Mouse (Mus musculus): Measurements from ENCODE around the gene Henmt1.

The Henmt1 gene

DNA sequence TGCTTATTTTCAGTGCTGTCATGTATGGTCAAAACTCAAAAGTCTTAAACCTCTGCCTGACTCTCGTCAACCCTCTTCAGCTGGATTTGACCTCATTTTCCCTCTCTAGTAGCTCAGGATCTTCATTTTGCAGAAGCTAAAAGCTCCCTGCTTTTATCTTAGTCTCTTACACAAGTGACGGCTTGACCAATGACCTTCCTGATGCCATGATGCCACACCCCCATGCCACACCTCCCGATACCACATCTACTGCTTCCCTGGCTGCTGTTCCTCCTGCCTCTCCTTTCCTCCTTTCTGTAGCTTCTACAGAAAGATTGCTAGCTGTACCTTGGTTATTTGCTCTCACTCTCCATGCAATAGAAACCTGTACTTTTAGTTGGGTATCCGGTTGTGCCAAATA is 58.1 kb downstream of the Henmt1 start:
- DNase-seq (ENCODE audit: low spot score), result no peak

DNA sequence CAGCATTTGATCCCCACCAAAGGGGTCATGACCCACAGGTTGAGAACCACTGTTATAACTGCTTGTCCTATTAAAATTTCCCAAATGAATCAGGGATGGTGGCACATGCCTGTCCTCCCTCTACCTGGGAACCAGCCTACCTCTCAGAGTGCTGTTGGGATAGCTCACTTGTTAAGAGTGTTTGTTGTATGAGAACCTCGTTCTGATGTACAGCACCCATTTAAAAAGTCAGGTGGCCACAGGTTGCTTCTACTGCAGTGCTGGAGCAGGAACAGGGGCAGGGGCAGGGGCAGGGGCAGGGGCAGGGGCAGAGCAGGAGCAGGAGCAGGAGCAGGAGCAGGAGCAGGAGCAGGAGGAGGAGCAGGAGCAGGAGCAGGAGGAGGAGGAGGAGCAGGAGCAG is 59.5 kb downstream of the Henmt1 start:
- no peak for DNase-seq (ENCODE audit: low spot score)

DNA sequence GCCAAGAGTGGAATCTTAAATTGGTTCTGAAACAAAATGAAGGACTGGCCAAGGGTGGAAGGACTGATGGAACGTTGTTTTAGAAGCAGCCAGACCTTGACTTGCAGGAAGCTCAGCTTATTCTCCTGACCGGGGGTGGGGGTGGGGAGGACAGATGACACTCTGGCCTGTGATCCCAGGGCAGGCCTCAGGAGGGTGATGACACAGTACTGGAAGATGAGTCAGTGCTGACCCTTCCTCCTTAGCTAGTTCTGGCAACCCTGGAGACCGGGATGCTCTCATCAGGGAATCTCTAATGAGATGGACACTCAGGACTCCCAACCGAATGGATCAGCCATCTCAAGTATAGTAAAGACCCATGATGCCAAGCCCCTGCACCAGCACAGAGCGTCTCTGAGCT is 66.1 kb downstream of the Henmt1 start:
- no peak for DNase-seq (ENCODE audit: low spot score)

- no peak for DNase-seq (ENCODE audit: low spot score)
These were observed 68.5 kb downstream of the Henmt1 start for GRCm38 (mm10) chr3:109008180-109008579.

Data from ovary, adult 18-20 months (tissue).